Mouse (Mus musculus): ENCODE data around the gene Gm16181. TPM values are rescaled to one million over a fixed set of nuclear protein-coding genes. Genes with fewer than 3 reads are reported as not detected.

Gene Gm16181
- polyA plus RNA-seq, 1 experiment, result not detected

DNA sequence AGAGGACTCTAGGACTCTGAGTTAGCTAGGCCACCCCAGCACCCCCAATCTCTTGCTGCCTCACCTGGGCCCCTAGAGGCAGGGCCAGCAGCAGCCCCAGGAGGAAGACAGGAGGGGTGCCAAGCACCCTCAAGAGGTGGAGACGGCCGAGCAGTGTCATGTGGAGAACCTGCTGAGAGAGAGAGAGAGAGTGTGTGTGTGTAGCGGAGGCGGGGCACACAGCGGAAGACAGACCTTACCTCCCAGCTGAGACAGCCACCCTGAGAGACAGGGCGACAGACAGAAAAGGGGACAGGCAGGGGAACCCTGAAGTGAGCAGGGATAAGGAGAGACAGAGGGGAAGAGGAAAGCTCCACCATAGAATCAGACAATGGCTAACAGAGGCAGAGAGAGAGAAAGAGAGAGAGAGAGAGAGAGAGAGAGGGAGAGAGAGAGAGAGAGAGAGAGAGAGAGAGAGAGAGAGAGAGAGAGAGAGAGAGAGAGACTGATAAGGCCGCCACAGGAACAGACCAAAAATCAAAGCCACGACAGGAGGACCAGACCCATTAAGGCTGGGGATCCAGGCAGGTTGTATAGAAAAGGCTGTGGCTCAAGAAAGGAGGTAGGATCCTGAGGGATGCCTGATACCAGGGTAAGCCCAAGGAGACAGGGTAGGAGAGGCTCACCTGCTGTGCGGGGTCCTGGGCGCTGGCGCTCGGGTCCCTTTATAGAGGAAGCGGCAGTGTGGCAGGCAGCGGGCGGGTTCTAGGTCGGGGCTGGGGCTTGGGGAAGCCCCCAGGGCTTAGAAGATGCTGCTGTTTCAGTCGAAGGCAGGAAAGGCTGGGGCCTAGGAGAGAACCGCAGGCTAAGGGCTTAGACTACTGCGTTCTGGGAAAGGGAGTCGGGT, 15.9 kb upstream of the Gm16181 start, which contains the start of gene Lta:
Gene Lta (minus strand): TSS at position 858 of the 886 bp plus-strand sequence.
- Histone ChIP-seq H3K4me3 (ENCODE audit: insufficient read depth, low read length) (no peak within 1 kb of the TSS), H3K27ac (ENCODE audit: insufficient read depth, low read depth, low read length) (no peak within 1 kb of the TSS), H3K4me1 (ENCODE audit: control insufficient read depth, insufficient read depth, low read length) (peaks cover 30% of the 10 kb centered on the region)
- TF ChIP-seq CTCF (IDR thresholded peaks at IDR 0.05; ENCODE audit: low read depth, low read length) (no peak), POLR2A (IDR thresholded peaks at IDR 0.05; ENCODE audit: borderline replicate concordance, low read depth, low read length) (no peak)

DNA sequence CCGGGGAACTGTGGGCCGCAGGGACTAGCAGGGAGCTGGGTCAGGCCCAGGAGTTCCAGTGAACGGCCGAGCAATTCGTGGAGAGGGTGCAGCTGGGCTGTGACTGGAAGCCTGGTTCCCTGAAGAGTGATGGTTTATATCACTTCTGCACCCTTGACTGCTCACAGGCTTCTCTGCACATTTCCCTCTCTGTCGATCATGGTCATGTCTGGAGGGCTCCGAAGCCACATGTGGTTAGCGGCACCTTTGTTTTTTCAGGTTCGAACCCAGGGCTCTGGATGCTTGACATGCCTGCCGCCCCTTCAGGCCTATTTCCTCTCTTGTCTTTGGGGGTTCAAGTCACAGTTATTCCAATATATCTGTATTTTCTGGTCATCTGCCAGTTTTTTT, 15.3 kb upstream of the Gm16181 start:
- peaks cover 32% of the 10 kb centered on the region for H3K4me1 ChIP-seq (ENCODE audit: control insufficient read depth, insufficient read depth, low read length)
- no peak overlapping the region for H3K27ac ChIP-seq (ENCODE audit: insufficient read depth, low read depth, low read length)
- TF ChIP-seq CTCF (IDR thresholded peaks at IDR 0.05; ENCODE audit: low read depth, low read length) (no peak), POLR2A (IDR thresholded peaks at IDR 0.05; ENCODE audit: borderline replicate concordance, low read depth, low read length) (no peak)
- no peak overlapping the region for H3K4me3 ChIP-seq (ENCODE audit: insufficient read depth, low read length)

DNA sequence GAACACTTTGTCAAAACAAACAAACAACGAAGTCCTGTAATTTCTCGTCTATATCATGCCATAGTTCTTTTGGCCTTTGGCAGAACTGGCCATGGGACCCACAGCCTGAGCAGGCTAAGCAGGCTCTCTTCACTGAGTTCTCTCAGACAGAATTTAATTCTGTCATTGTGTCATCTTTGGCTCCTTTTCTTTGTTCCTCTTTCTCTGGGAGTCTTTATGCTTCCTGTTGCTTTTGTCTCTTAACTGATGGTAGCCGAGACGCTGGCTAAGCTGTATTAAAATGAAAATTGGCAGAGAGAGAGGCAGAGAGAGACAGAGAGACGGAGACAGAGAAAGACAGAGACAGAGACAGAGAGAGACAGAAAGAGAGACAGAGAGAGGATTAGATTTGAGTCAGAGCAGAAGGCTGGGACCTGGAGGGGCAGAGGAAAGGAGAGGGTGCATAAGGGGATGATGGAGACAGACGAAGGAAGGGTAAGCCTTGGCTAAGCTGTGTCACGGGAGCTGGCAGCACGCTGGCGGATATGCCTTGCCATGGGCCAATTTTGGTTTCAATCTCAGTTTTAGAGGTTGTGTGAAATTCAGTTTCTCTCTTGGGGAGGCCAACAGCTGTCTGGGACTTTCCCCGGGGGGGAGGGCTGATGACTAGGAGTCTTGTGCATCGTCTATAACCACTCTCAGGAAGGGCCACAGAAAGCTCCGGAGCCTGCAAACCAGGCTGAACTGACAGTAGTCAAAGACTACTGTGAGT, 10.7 kb upstream of the Gm16181 start:
- peak overlapping the region; percentile 89 for H3K27ac ChIP-seq (ENCODE audit: insufficient read depth, low read depth, low read length)
- TF ChIP-seq POLR2A (IDR thresholded peaks at IDR 0.05; ENCODE audit: borderline replicate concordance, low read depth, low read length), result no peak
- TF ChIP-seq CTCF (IDR thresholded peaks at IDR 0.05; ENCODE audit: low read depth, low read length), result no peak
- H3K4me1 ChIP-seq (ENCODE audit: control insufficient read depth, insufficient read depth, low read length), result peaks cover 47% of the 10 kb centered on the region
- peak overlapping the region; percentile 51 for H3K4me3 ChIP-seq (ENCODE audit: insufficient read depth, low read length)

DNA sequence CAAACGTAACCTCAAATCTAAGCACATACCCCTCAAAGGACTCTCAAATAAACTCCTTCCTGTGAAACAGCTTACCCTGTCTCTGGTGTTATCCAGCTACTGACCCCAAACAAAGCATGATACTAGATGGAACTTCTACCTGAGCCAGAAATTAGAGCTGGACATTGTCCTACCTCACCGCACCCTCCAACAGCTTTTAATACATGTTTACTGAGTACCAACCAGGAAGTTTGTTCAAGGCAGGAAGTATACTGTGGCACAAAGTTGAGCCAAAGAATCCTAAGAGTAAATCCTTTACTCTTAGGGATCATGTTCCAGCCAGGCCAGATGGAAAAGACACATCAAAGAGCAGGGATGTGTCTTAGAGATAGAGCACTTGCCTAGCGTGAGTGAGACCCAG, 10.0 kb upstream of the Gm16181 start:
- no peak for TF ChIP-seq POLR2A (IDR thresholded peaks at IDR 0.05; ENCODE audit: borderline replicate concordance, low read depth, low read length)
- no peak for TF ChIP-seq CTCF (IDR thresholded peaks at IDR 0.05; ENCODE audit: low read depth, low read length)
- H3K27ac ChIP-seq (ENCODE audit: insufficient read depth, low read depth, low read length), result peak overlapping the region; percentile 89

DNA sequence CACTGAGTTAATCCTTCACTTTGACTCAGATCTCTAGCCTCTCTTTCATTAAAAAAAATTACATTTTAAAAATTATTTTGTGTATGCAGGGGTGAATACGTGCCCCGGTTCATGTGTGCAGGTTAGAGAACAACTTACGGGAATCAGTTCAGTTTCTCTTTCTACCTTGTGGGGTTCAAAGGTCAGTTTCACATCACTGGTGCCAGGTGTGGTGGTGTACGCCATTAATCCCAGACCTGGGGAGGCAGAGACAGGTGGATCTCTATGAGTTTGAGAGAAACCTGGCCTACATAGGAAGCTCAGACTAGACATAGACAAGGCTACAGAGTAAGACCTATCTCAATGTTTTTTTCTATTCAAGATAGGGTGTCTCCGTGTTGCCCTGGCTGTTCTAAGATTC, 7.6 kb upstream of the Gm16181 start:
- Histone ChIP-seq H3K27ac (ENCODE audit: insufficient read depth, low read depth, low read length) (no peak overlapping the region), H3K4me3 (ENCODE audit: insufficient read depth, low read length) (no peak overlapping the region), H3K4me1 (ENCODE audit: control insufficient read depth, insufficient read depth, low read length) (peaks cover 65% of the 10 kb centered on the region)
- TF ChIP-seq POLR2A (IDR thresholded peaks at IDR 0.05; ENCODE audit: borderline replicate concordance, low read depth, low read length) (no peak), CTCF (IDR thresholded peaks at IDR 0.05; ENCODE audit: low read depth, low read length) (no peak)

More for the DNA sequence above, 10.0 kb upstream of the Gm16181 start:
- Histone ChIP-seq H3K4me1 (ENCODE audit: control insufficient read depth, insufficient read depth, low read length) (peaks cover 53% of the 10 kb centered on the region), H3K4me3 (ENCODE audit: insufficient read depth, low read length) (peak overlapping the region; percentile 51)

DNA sequence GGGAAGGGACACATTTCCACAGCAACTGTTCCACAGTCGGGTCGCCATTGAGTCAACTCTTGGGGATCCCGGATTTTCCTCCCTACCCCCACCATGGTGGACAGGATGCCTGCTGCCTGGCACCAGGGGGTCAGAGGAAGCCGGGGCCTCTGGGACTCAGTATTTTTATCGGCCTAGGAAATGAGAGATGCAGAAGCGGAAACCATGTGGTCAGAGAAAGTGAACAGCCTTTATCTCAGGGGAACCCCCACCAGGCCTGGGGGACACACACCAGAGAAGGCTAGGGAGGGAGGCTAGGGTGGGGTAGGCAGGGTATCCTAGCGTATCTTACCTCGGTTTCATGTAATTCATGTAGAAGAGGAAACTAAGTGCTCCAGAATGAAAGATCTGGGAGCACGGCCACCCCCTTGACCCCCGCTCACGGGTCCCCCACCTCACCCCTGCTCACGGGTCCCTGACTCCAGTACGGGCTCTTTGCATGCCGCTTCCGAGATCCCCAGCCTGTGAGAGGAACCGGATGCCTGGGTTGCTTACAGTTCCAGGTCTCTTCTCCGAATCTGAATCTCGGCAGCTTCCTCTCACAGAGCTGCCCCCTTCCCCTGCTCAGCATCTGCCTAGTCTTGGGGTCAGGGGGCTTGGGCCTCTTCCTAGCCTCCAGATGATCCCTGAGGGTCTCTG, 2.0 kb upstream of the Gm16181 start:
- TF ChIP-seq POLR2A (IDR thresholded peaks at IDR 0.05; ENCODE audit: borderline replicate concordance, low read depth, low read length), result no peak
- no peak for TF ChIP-seq CTCF (IDR thresholded peaks at IDR 0.05; ENCODE audit: low read depth, low read length)
- Histone ChIP-seq H3K4me3 (ENCODE audit: insufficient read depth, low read length) (peak overlapping the region; percentile 43), H3K4me1 (ENCODE audit: control insufficient read depth, insufficient read depth, low read length) (peaks cover 68% of the 10 kb centered on the region), H3K27ac (ENCODE audit: insufficient read depth, low read depth, low read length) (peak overlapping the region; percentile 90)

DNA sequence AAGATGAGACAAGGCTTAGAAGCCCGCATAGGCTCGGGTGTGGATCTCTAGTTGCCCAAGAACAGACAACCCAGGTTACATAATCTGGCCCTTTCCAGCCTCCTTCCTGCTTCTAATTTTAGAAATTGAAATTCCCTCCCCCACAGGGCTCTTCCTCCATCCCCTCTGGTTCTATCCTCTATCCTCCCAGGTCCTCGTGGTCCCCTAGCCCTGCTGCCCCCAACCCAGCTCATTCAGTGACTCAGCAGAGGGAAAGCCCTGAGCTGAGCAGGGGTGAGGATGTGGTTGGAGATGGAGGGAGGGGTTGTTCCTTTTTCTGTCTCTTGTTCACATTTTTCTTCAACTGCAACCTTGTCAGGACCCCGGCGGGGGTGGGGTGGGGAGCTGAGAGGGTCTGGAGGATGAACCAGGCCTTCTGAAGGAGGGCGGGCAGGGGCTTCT, 1.0 kb upstream of the Gm16181 start:
- H3K27ac ChIP-seq (ENCODE audit: insufficient read depth, low read depth, low read length), result peak overlapping the region; percentile 90
- no peak overlapping the region for H3K4me3 ChIP-seq (ENCODE audit: insufficient read depth, low read length)
- TF ChIP-seq CTCF (IDR thresholded peaks at IDR 0.05; ENCODE audit: low read depth, low read length), result 0 out of 2 replicates have a peak, but pooled peaks have one; percentile 5
- TF ChIP-seq POLR2A (IDR thresholded peaks at IDR 0.05; ENCODE audit: borderline replicate concordance, low read depth, low read length), result no peak
- peaks cover 66% of the 10 kb centered on the region for H3K4me1 ChIP-seq (ENCODE audit: control insufficient read depth, insufficient read depth, low read length)

DNA sequence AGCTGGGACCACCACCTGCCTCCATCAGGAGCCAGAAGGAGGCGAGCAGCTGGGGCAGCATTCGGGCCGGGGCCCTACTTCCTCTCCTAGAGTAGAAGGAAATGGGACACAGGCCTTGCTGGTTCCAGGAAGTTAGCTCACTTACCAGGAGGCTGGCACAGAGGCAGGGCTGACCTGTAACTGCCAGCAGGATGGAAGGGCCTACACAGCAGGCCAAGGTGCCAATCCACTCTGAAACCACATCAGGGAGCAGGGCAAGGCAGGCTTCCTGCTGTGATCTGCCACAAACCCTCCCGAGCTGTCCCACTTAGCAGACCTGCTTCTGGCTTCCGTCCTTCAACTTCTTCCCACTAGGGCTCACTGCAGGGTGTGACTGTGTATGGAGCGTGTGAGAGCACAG, 1.7 kb downstream of the Gm16181 start:
- no peak for TF ChIP-seq POLR2A (IDR thresholded peaks at IDR 0.05; ENCODE audit: borderline replicate concordance, low read depth, low read length)
- no peak for TF ChIP-seq CTCF (IDR thresholded peaks at IDR 0.05; ENCODE audit: low read depth, low read length)
- Histone ChIP-seq H3K27ac (ENCODE audit: insufficient read depth, low read depth, low read length) (peak overlapping the region; percentile 69), H3K4me3 (ENCODE audit: insufficient read depth, low read length) (no peak overlapping the region), H3K4me1 (ENCODE audit: control insufficient read depth, insufficient read depth, low read length) (peaks cover 55% of the 10 kb centered on the region)

DNA sequence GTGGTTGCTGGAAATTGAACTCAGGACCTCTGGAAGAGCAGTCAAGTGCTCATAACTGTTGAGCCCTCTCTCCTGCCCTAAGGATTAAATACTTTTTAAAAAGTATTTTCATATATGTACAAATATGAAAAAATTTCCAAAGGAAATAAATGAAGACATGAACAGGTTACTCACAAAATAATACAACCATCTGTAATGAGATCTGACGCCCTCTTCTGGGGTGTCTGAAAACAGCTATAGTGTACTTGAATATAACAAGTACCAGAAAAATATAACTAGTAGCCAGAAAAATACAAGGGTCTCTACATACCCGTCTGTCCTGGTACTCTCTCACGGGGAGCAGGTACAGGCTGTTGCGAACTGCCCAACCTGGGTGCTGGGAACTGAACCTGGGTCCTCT, 4.0 kb downstream of the Gm16181 start:
- TF ChIP-seq POLR2A (IDR thresholded peaks at IDR 0.05; ENCODE audit: borderline replicate concordance, low read depth, low read length) (no peak), CTCF (IDR thresholded peaks at IDR 0.05; ENCODE audit: low read depth, low read length) (no peak)
- H3K4me1 ChIP-seq (ENCODE audit: control insufficient read depth, insufficient read depth, low read length), result peaks cover 43% of the 10 kb centered on the region
- no peak overlapping the region for H3K27ac ChIP-seq (ENCODE audit: insufficient read depth, low read depth, low read length)
- no peak overlapping the region for H3K4me3 ChIP-seq (ENCODE audit: insufficient read depth, low read length)
